Mouse (Mus musculus) thymus, postnatal 10 days (tissue): ENCODE measurements around the gene Cfc1.

Experiments
- DNase-seq, 2 experiments: peaks; one replicate each; pipeline ENCODE4 v3.0.0; 2021; ENCODE audit warnings: low spot score in 2 of 2

The Cfc1 gene

GRCm38 (mm10) chr1:34553690-34554089, 18.2 kb downstream of the Cfc1 start:
- no peak for DNase-seq

- DNase-seq, result no peak
Observed at GRCm38 (mm10) chr1:34554275-34554674, 18.8 kb downstream of the Cfc1 start.

GRCm38 (mm10) chr1:34560843-34561242, 25.4 kb downstream of the Cfc1 start, which contains the start of gene Prss40:
Prss40 (minus strand) TSS chr1:34560943.
- DNase-seq, result no peak

GRCm38 (mm10) chr1:34564383-34565045, 29.1 kb downstream of the Cfc1 start:
- no peak for DNase-seq

- DNase-seq, result no peak
Observed at GRCm38 (mm10) chr1:34568120-34568519, 32.7 kb downstream of the Cfc1 start.

DNA sequence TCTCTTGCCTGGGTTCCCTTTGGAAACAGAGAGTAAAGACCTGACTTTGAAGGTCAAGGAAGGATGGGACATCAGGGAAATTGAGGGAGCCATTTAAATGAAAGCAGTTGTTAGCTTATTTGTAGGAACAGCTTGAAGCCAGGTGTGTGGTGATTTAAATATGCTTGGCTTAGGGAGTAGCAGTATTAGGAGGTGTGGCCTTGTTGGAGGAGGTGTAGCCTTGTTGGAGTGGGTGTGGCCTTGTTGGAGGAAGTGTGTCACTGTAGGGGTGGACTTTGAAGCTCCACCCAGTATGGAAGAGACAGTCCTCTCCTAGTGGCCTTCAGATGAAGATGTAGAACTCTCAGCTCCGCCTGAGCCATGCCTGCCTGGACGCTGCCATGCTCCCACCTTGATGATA, 34.4 kb downstream of the Cfc1 start:
- DNase-seq, result no peak

- no peak for DNase-seq
Observed at GRCm38 (mm10) chr1:34571431-34571830, 36.0 kb downstream of the Cfc1 start.

DNA sequence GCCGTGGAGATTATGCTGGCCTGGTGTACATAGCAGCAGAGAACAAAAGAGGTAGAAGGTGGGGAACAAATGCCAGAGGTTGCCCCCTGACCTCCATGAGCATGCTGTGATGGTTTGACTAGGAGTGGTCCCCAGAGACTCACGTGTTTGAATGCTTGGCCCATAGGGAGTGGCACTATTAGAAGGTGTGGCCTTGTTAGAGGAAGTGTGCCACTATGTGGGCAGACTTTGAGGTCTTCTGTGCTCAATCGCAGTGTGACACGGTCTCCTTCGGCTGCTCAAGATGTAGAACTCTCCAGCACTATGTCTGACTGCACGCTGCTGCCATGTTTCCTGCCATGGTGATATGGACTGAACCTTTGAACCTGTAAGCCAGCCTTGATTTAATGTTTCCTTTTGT, 37.8 kb downstream of the Cfc1 start:
- no peak for DNase-seq

GRCm38 (mm10) chr1:34578851-34579781, 43.7 kb downstream of the Cfc1 start, which contains the start of gene Amer3:
Amer3 (plus strand) TSS chr1:34579657.
- DNase-seq, result peak; percentile 18 to 63

DNA sequence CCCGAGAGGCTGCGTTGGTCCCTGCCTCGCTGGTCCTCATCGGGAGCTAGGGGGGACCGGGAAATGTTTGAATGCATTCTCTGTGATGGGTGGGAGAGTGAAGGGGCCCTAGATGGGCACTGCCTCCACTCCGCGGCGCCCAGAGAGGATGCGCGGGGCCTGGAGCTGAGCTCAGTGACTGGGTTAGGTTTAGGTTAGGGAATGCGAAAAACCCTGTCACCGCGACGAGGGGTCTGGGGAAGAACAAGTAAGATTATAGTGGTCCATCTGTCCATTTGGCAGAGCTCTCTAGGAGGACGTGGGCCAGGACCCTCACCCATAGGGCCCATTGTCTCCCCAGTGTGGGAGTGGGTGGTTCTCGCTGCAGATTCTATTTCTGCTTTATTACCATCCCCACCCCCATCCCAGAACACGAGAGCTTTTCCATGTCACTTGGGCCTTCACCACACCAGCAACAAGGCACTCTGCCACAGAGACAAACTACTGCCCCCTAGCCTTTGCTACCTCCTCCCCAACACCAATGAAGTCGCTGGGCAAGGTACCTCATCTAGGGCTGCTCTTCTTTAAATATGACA, 44.4 kb downstream of the Cfc1 start:
- no peak for DNase-seq

DNA sequence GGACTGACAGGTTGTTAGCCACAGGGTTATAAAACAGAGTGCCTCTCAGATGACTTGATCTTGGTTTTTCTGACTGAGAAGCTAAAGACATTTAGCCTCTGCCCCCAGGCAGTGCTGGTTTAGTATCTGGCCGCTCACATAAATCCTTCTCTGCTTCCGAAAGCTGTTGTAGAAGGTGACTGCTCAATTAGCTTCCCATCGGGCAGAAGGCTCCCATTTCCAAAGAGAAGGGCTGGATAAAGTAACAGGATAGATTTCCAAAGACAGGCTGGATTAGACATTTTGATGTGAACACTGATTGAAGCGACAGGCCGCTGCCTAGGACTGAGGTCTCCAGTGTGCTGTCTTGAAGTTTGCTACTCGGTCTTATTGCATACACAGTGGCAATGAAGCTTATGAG, 46.8 kb downstream of the Cfc1 start:
- DNase-seq, result no peak

DNA sequence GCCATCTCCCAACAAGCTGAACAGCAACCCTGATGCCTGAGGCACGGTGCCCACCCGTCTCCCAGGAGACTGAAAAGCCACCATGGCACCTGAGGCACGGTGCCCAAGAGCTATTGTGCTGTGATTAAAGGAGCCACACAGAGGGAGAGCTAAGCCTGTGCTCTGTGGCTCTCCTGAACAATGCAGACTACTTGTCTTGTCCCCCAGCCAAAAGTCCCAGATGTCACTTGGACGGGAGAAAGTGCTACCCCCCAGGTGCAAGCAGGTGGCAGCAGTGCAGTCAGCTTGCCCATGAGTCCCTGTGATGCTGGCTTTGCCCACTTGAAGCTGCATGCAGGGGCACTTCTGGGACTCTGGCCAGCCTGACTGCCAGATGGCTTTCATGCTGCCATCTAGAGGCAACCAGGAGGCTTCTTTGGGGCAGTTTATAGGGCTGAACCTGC, 48.4 kb downstream of the Cfc1 start:
- DNase-seq, result no peak

DNA sequence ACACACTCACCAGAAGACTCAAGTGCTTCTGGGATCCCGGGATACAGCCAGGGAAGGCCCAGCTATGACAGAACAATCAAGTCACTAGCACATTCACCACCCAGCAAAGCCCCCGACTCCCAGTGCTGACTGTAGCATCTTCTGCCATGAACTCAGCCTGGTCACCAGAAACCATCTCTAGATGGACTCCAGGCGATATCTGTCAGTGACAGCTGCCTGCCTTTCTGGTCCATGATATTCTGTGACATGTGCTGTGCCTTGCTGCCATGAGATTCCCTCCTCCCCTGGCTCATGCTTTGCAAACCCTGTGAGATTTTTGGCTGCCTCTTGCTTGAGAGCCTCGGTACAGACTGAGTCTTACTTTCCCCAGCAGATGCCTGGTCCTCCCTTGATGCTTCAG, 49.3 kb downstream of the Cfc1 start:
- DNase-seq, result no peak

DNA sequence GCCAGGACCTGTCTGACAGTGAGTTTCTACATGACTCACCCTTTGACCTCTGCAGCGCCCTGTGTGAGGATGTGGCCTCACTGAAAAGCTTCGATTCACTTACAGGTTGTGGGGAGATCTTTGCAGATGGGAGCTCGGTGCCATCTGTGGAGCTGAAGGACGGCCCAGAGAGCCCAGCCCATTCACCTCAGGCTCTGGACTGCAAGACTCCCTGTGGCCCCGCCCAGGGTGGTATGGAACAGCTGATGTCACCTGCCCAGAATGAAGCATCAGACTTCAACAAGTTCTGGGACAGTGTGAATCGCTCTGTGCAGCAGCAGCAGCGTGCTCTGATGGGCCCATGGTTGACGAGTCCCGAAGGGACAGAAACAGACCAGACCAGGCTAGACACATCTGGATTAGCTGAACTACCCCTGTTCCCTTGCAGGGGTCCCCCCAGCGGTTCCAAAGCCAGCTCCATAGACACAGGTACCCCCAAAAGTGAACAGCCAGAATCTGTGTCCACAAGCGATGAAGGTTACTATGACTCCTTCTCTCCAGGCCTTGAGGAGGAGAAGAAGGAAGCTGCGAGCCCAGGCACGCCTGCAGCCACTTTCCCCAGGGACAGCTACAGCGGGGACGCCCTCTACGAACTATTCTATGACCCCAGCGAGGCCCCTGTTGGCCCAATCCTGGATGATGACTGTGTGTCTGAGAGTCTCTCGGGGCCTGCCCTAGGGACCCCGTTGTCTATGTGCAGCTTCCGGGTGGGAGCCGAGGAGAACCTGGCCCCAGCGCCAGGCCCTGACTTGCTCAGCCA, 52.0 kb downstream of the Cfc1 start:
- DNase-seq, result no peak
